ENCODE assay signal across 22 mouse cellular contexts in genomic region chr4:48181366-48181765, GRCm38 (mm10). TPM values are rescaled to one million over a fixed set of nuclear protein-coding genes. Genes with fewer than 3 reads are reported as not detected.
DNase-seq lines count a peak whose midpoint lies in the region; ATAC-seq and TF ChIP-seq lines count a peak whose summit lies in the region.
"Had no signal": no experiment of that assay in that cellular context is flagged by ENCODE, and none has a peak within 500 bp of the region (broad histone marks: within the 10 kb centered on the region; RNA-seq: fewer than 3 reads in every experiment).

No protein-coding gene starts in this region.

- TF ChIP-seq CTCF in midbrain, postnatal 0 days (IDR thresholded peaks at IDR 0.05): no peak
- TF ChIP-seq CTCF in gastrocnemius, adult 2 months (IDR thresholded peaks at IDR 0.05): no peak

- DNase-seq in forebrain, embryonic 10.5 days (ENCODE audit: extremely low spot score, low spot score): no peak
- no peak for DNase-seq in midbrain, postnatal 0 days (ENCODE audit: low spot score)
- no peak for DNase-seq in gastrocnemius, adult 2 months
- DNase-seq: adrenal gland, postnatal 14 days; cerebellum, adult 18-20 months; cerebellum, postnatal 14 days; embryo, embryonic 11 days; gastrocnemius, postnatal 36 days; heart, adult 11 months; heart, postnatal 36 days; kidney, adult 11 months had no signal

- no peaks in the 10 kb centered on the region for H3K4me1 ChIP-seq in forebrain, embryonic 15.5 days
- peaks cover 19% of the 10 kb centered on the region for H3K4me1 ChIP-seq in forebrain, embryonic 10.5 days
- no peaks in the 10 kb centered on the region; the same call in 1 of the 2 replicates for H3K4me1 ChIP-seq in hindbrain, embryonic 16.5 days (ENCODE audit: control insufficient read depth, insufficient read depth, low read depth, low read length)
- no peaks in the 10 kb centered on the region for H3K4me1 ChIP-seq in hindbrain, embryonic 12.5 days
- peaks cover 8% of the 10 kb centered on the region for H3K4me1 ChIP-seq in midbrain, embryonic 16.5 days (ENCODE audit: control insufficient read depth, insufficient read depth, low read length)
- H3K4me1 ChIP-seq in midbrain, postnatal 0 days (ENCODE audit: insufficient read depth, low read length): no peaks in the 10 kb centered on the region
- H3K4me1 ChIP-seq: embryonic facial prominence, embryonic 15.5 days; heart, embryonic 13.5 days had no signal

- no peaks in the 10 kb centered on the region for H3K9me3 ChIP-seq in forebrain, embryonic 15.5 days
- H3K9me3 ChIP-seq in forebrain, embryonic 10.5 days: no peaks in the 10 kb centered on the region; the same call in 1 of the 2 replicates
- H3K9me3 ChIP-seq in hindbrain, embryonic 16.5 days (ENCODE audit: control insufficient read depth, low read length): no peaks in the 10 kb centered on the region
- 0 out of 2 replicates have a peak, but pooled peaks cover 3% of the 10 kb centered on the region for H3K9me3 ChIP-seq in hindbrain, embryonic 12.5 days (replicated peaks)
- H3K9me3 ChIP-seq in midbrain, embryonic 16.5 days (replicated peaks; ENCODE audit: control insufficient read depth, low read length, poor library complexity, severe bottlenecking): no peaks in the 10 kb centered on the region
- no peaks in the 10 kb centered on the region for H3K9me3 ChIP-seq in midbrain, postnatal 0 days (ENCODE audit: low read length)
- H3K9me3 ChIP-seq: embryonic facial prominence, embryonic 15.5 days; heart, embryonic 13.5 days; hindbrain, embryonic 15.5 days had no signal

- no peaks in the 10 kb centered on the region for H3K36me3 ChIP-seq in forebrain, embryonic 15.5 days
- no peaks in the 10 kb centered on the region; the same call in 1 of the 2 replicates for H3K36me3 ChIP-seq in forebrain, embryonic 10.5 days (replicated peaks)
- peaks cover 5% of the 10 kb centered on the region; the same call in 1 of the 2 replicates for H3K36me3 ChIP-seq in hindbrain, embryonic 16.5 days (ENCODE audit: control insufficient read depth, insufficient read depth, low read length)
- no peaks in the 10 kb centered on the region for H3K36me3 ChIP-seq in hindbrain, embryonic 12.5 days
- 0 out of 2 replicates have a peak, but pooled peaks cover 6% of the 10 kb centered on the region for H3K36me3 ChIP-seq in midbrain, embryonic 16.5 days (ENCODE audit: control insufficient read depth, insufficient read depth, low read length)
- 0 out of 2 replicates have a peak, but pooled peaks cover 3% of the 10 kb centered on the region for H3K36me3 ChIP-seq in midbrain, postnatal 0 days (ENCODE audit: insufficient read depth, low read length)
- H3K36me3 ChIP-seq: hindbrain, embryonic 15.5 days had no signal

- intact Hi-C loops in gastrocnemius, adult 2 months (cut with DNase I): no loop called here

- no peak for ATAC-seq in forebrain, embryonic 15.5 days (replicated peaks)
- 0 out of 2 replicates have a peak, but pooled peaks have one; percentile 52 for ATAC-seq in hindbrain, embryonic 16.5 days
- ATAC-seq in hindbrain, embryonic 12.5 days (ENCODE audit: low FRiP score): no peak
- ATAC-seq in midbrain, embryonic 16.5 days: no peak
- ATAC-seq in midbrain, postnatal 0 days (ENCODE audit: low FRiP score): no peak
- ATAC-seq: activated CD4-positive, CD25-positive, alpha-beta regulatory T cell, adult 4 months; Patski had no signal

- peak overlapping the region; percentile 11 for H3K27ac ChIP-seq in forebrain, embryonic 15.5 days (replicated peaks)
- no peak overlapping the region for H3K27ac ChIP-seq in forebrain, embryonic 10.5 days
- no peak overlapping the region for H3K27ac ChIP-seq in hindbrain, embryonic 16.5 days (ENCODE audit: low read depth, low read length)
- no peak overlapping the region for H3K27ac ChIP-seq in hindbrain, embryonic 12.5 days
- peak overlapping the region; percentile 28; the same call in 1 of the 2 replicates for H3K27ac ChIP-seq in midbrain, embryonic 16.5 days (ENCODE audit: low read length)
- no peak overlapping the region for H3K27ac ChIP-seq in midbrain, postnatal 0 days (ENCODE audit: low read depth, low read length)
- H3K27ac ChIP-seq in gastrocnemius, adult 2 months: no peak overlapping the region
- H3K27ac ChIP-seq: embryonic facial prominence, embryonic 15.5 days; heart, embryonic 13.5 days; hindbrain, embryonic 15.5 days had no signal

- no peak overlapping the region for H3K4me3 ChIP-seq in forebrain, embryonic 15.5 days
- no peak overlapping the region for H3K4me3 ChIP-seq in forebrain, embryonic 10.5 days
- H3K4me3 ChIP-seq in hindbrain, embryonic 16.5 days (ENCODE audit: low read length): no peak overlapping the region
- no peak overlapping the region for H3K4me3 ChIP-seq in hindbrain, embryonic 12.5 days
- no peak overlapping the region for H3K4me3 ChIP-seq in midbrain, embryonic 16.5 days (ENCODE audit: low read depth, low read length)
- no peak overlapping the region for H3K4me3 ChIP-seq in midbrain, postnatal 0 days (ENCODE audit: low read depth, low read length)
- H3K4me3 ChIP-seq in gastrocnemius, adult 2 months: no peak overlapping the region
- H3K4me3 ChIP-seq: embryonic facial prominence, embryonic 15.5 days; erythroblast, embryonic 14.5 days; heart, embryonic 13.5 days; hindbrain, embryonic 15.5 days had no signal

- no peak overlapping the region for H3K9ac ChIP-seq in forebrain, embryonic 15.5 days (replicated peaks)
- no peak overlapping the region for H3K9ac ChIP-seq in hindbrain, embryonic 16.5 days (ENCODE audit: low read depth, low read length)
- no peak overlapping the region for H3K9ac ChIP-seq in hindbrain, embryonic 12.5 days
- no peak overlapping the region for H3K9ac ChIP-seq in midbrain, embryonic 16.5 days (ENCODE audit: low read depth, low read length)
- no peak overlapping the region for H3K9ac ChIP-seq in midbrain, postnatal 0 days (replicated peaks; ENCODE audit: low read length, poor library complexity, severe bottlenecking)
- H3K9ac ChIP-seq: embryonic facial prominence, embryonic 15.5 days; heart, embryonic 13.5 days; hindbrain, embryonic 15.5 days had no signal

- no peaks in the 10 kb centered on the region for H3K27me3 ChIP-seq in forebrain, embryonic 15.5 days
- no peaks in the 10 kb centered on the region for H3K27me3 ChIP-seq in forebrain, embryonic 10.5 days (ENCODE audit: poor library complexity, severe bottlenecking)
- H3K27me3 ChIP-seq in hindbrain, embryonic 16.5 days (replicated peaks; ENCODE audit: control insufficient read depth, insufficient read depth, low read length): no peaks in the 10 kb centered on the region
- H3K27me3 ChIP-seq in hindbrain, embryonic 12.5 days: no peaks in the 10 kb centered on the region
- H3K27me3 ChIP-seq in midbrain, embryonic 16.5 days (ENCODE audit: control insufficient read depth, insufficient read depth, low read depth, low read length): no peaks in the 10 kb centered on the region
- no peaks in the 10 kb centered on the region for H3K27me3 ChIP-seq in midbrain, postnatal 0 days (ENCODE audit: insufficient read depth, low read length)
- H3K27me3 ChIP-seq: CH12.LX; embryonic facial prominence, embryonic 15.5 days; heart, embryonic 13.5 days; hindbrain, embryonic 15.5 days; Patski had no signal

- WGBS in forebrain, embryonic 15.5 days: 38% methylated on average over 6 of the region's 6 CpGs
- WGBS in forebrain, embryonic 10.5 days: 71% methylated on average over 6 of the region's 6 CpGs
- WGBS in hindbrain, embryonic 16.5 days: 52% methylated on average over 6 of the region's 6 CpGs
- 69% methylated on average over 6 of the region's 6 CpGs for WGBS in hindbrain, embryonic 12.5 days
- 57% methylated on average over 6 of the region's 6 CpGs for WGBS in midbrain, embryonic 16.5 days
- WGBS in midbrain, postnatal 0 days: 57% methylated on average over 6 of the region's 6 CpGs

- H3K4me2 ChIP-seq in forebrain, embryonic 15.5 days (replicated peaks): no peak overlapping the region
- no peak overlapping the region for H3K4me2 ChIP-seq in hindbrain, embryonic 16.5 days (ENCODE audit: low read length)
- no peak overlapping the region for H3K4me2 ChIP-seq in hindbrain, embryonic 12.5 days (replicated peaks)
- H3K4me2 ChIP-seq in midbrain, embryonic 16.5 days (ENCODE audit: low read length): no peak overlapping the region
- no peak overlapping the region for H3K4me2 ChIP-seq in midbrain, postnatal 0 days (ENCODE audit: low read depth, low read length, poor library complexity, severe bottlenecking)
- H3K4me2 ChIP-seq: embryonic facial prominence, embryonic 15.5 days; heart, embryonic 13.5 days; hindbrain, embryonic 15.5 days had no signal

RNA-seq across cellular contexts. Expression of gene Stx17, which starts 56.7 kb away (rescaled TPM):
- polyA plus RNA-seq in forebrain, embryonic 15.5 days (2015; fragmentation: Nextera tagmentation; extraction: Ambion mirVana): 19.1 and 20.5 TPM in 2 replicates
- polyA plus RNA-seq in forebrain, embryonic 10.5 days (2016; fragmentation: Nextera tagmentation; extraction: Ambion mirVana): 22.5 and 25.3 TPM in 2 replicates
- 26.5 and 27.0 TPM in 2 replicates for polyA plus RNA-seq in hindbrain, embryonic 16.5 days (2015; fragmentation: Nextera tagmentation; extraction: Ambion mirVana)
- polyA plus RNA-seq in hindbrain, embryonic 12.5 days (2016; fragmentation: Nextera tagmentation; extraction: Ambion mirVana): 29.5 and 30.4 TPM in 2 replicates
- 27.4 and 28.8 TPM in 2 replicates for polyA plus RNA-seq in midbrain, embryonic 16.5 days (2015; fragmentation: Nextera tagmentation; extraction: Ambion mirVana)
- total RNA-seq in midbrain, postnatal 0 days (2014; rRNA removed): 24.6 and 33.9 TPM in 2 replicates
- 26.8 and 27.8 TPM in 2 replicates for polyA plus RNA-seq in midbrain, postnatal 0 days (2015; fragmentation: Nextera tagmentation; extraction: Ambion mirVana)
- 10 to 100 TPM; 24.6 to 27.7 TPM for total RNA-seq in gastrocnemius, adult 2 months (2021)

Comparison
In these comparisons a context has a peak if more than half of its experiments do, and no peak if none do; other contexts are left out.
1. H3K27ac ChIP-seq: peak in forebrain, embryonic 15.5 days (single experiment) and midbrain, embryonic 16.5 days (single experiment); none in forebrain, embryonic 10.5 days (single experiment), hindbrain, embryonic 16.5 days (single experiment), hindbrain, embryonic 12.5 days (single experiment), midbrain, postnatal 0 days (single experiment) and gastrocnemius, adult 2 months (single experiment).